Mouse (Mus musculus) CH12.LX (cell line): ENCODE measurements around the gene Agtrap. TPM values are rescaled to one million over a fixed set of nuclear protein-coding genes. Genes with fewer than 3 reads are reported as not detected.

ENCODE experiments used
- DNase-seq: peaks from one replicate; pipeline ENCODE4 v3.0.0-alpha.2; 2013; ENCODE audit errors: extremely low read depth
- H3K27ac ChIP-seq: 2 replicates; pipeline ENCODE4 v1.5.1; 2012; ENCODE audit warnings: low read depth, mild to moderate bottlenecking, control low read depth, moderate library complexity; ENCODE audit not compliant: insufficient read depth
- H3K27me3 ChIP-seq: replicated peaks from 2 replicates; pipeline ENCODE3; 2012; ENCODE audit warnings: inconsistent platforms
- H3K36me3 ChIP-seq, 2 experiments: replicated peaks in 1 of 2; 2 replicates each; pipeline versions ENCODE3 to v1.6.1; 2012; ENCODE audit warnings: inconsistent platforms in 1 of 2, low read length in 1 of 2, mild to moderate bottlenecking in 1 of 2, mixed read lengths in 1 of 2, moderate library complexity in 1 of 2; ENCODE audit not compliant: control insufficient read depth in 1 of 2, insufficient read depth in 1 of 2
- H3K4me1 ChIP-seq, 2 experiments: 2 replicates each; pipeline ENCODE4 v1.6.1; 2012; ENCODE audit warnings: inconsistent platforms in 1 of 2, moderate library complexity in 1 of 2; ENCODE audit not compliant: insufficient read depth in 2 of 2, control insufficient read depth in 1 of 2
- H3K4me2 ChIP-seq: 2 replicates; pipeline ENCODE4 v1.6.1; 2012; ENCODE audit warnings: low read depth, mild to moderate bottlenecking, control low read depth; ENCODE audit not compliant: poor library complexity, insufficient read depth, severe bottlenecking
- H3K4me3 ChIP-seq, 3 experiments: fragments of 150-350 bp in 1 of 3; sonication (generic) in 1 of 3; replicated peaks in 1 of 3; 2 replicates each; pipeline versions ENCODE3 to v1.5.1; 2011 to 2012; ENCODE audit warnings: low read depth in 2 of 3, low read length in 2 of 3, mild to moderate bottlenecking in 2 of 3, moderate library complexity in 2 of 3, control low read depth in 1 of 3, improper control_type of control experiment in 1 of 3, inconsistent platforms in 1 of 3, mixed read lengths in 1 of 3; ENCODE audit not compliant: poor library complexity in 1 of 3
- H3K79me2 ChIP-seq: replicated peaks from 2 replicates; pipeline ENCODE4 v1.6.1; 2012; ENCODE audit warnings: mild to moderate bottlenecking, moderate library complexity; ENCODE audit not compliant: control insufficient read depth, poor library complexity, insufficient read depth, severe bottlenecking; ENCODE audit errors: extremely low read depth
- H3K9ac ChIP-seq: 2 replicates; pipeline ENCODE4 v1.6.1; 2012; ENCODE audit warnings: low read depth, mild to moderate bottlenecking, control low read depth, moderate library complexity; ENCODE audit not compliant: insufficient read depth
- H3K9me3 ChIP-seq: replicated peaks from 2 replicates; pipeline ENCODE3; 2012; ENCODE audit warnings: low read length, inconsistent platforms, mixed read lengths
- BHLHE40 ChIP-seq: IDR thresholded peaks from 2 replicates; pipeline ENCODE4 v1.6.1; 2011; ENCODE audit warnings: mild to moderate bottlenecking, low read depth, low read length, improper control_type of control experiment
- CHD1 ChIP-seq: IDR thresholded peaks from 2 replicates; pipeline ENCODE4 v1.6.1; 2012; ENCODE audit warnings: low read depth, low read length, improper control_type of control experiment, inconsistent platforms
- CHD2 ChIP-seq: IDR thresholded peaks from 2 replicates; pipeline ENCODE4 v1.6.1; 2011; ENCODE audit warnings: low read length, improper control_type of control experiment
- CTCF ChIP-seq, 2 experiments: IDR thresholded peaks in 1 of 2; conservative IDR thresholded peaks in 1 of 2; 2 replicates each; pipeline ENCODE4 v1.5.1; 2011 to 2012; ENCODE audit warnings: low read depth in 2 of 2, low read length in 2 of 2, improper control_type of control experiment in 1 of 2, inconsistent platforms in 1 of 2, mild to moderate bottlenecking in 1 of 2, moderate library complexity in 1 of 2
- E2F4 ChIP-seq: IDR thresholded peaks from 2 replicates; pipeline ENCODE4 v1.6.1; 2011; ENCODE audit warnings: low read depth, low read length, improper control_type of control experiment; ENCODE audit not compliant: insufficient replicate concordance
- ELF1 ChIP-seq: IDR thresholded peaks from 2 replicates; pipeline ENCODE4 v1.6.1; 2014; ENCODE audit warnings: low read depth, mild to moderate bottlenecking, inconsistent platforms, low read length, improper control_type of control experiment
- EP300 ChIP-seq: IDR thresholded peaks from 2 replicates; pipeline ENCODE4 v1.6.1; 2011; ENCODE audit warnings: low read length, improper control_type of control experiment
- ETS1 ChIP-seq: conservative IDR thresholded peaks from 2 replicates; pipeline ENCODE4 v1.6.1; 2012; ENCODE audit warnings: low read depth, mild to moderate bottlenecking, inconsistent platforms, low read length, improper control_type of control experiment, moderate library complexity
- GABPA ChIP-seq: IDR thresholded peaks from 2 replicates; pipeline ENCODE4 v1.6.1; 2012; ENCODE audit warnings: low read depth, low read length, improper control_type of control experiment, inconsistent platforms; ENCODE audit not compliant: insufficient replicate concordance
- HCFC1 ChIP-seq: IDR thresholded peaks from 2 replicates; pipeline ENCODE4 v1.6.1; 2012; ENCODE audit warnings: low read depth, mild to moderate bottlenecking, inconsistent platforms, low read length, improper control_type of control experiment
- JUND ChIP-seq: conservative IDR thresholded peaks from 2 replicates; pipeline ENCODE4 v1.6.1; 2011; ENCODE audit warnings: low read depth, low read length, improper control_type of control experiment
- KAT2A ChIP-seq: IDR thresholded peaks from 2 replicates; pipeline ENCODE4 v1.6.1; 2012; ENCODE audit warnings: low read length, improper control_type of control experiment, inconsistent platforms; ENCODE audit not compliant: insufficient replicate concordance
- MAFK ChIP-seq: IDR thresholded peaks from 2 replicates; pipeline ENCODE4 v1.6.1; 2011; ENCODE audit warnings: low read length, improper control_type of control experiment; ENCODE audit not compliant: insufficient replicate concordance
- MAX ChIP-seq: IDR thresholded peaks from 2 replicates; pipeline ENCODE4 v1.6.1; 2011; ENCODE audit warnings: low read length, improper control_type of control experiment
- MAZ ChIP-seq: IDR thresholded peaks from 2 replicates; pipeline ENCODE4 v1.6.1; 2012; ENCODE audit warnings: low read depth, mild to moderate bottlenecking, inconsistent platforms, low read length, improper control_type of control experiment, moderate library complexity
- MXI1 ChIP-seq: IDR thresholded peaks from 2 replicates; pipeline ENCODE4 v1.6.1; 2011; ENCODE audit warnings: mild to moderate bottlenecking, low read depth, low read length, improper control_type of control experiment
- MYC ChIP-seq: IDR thresholded peaks from 2 replicates; pipeline ENCODE4 v1.6.1; 2011; ENCODE audit warnings: low read depth, mild to moderate bottlenecking, improper control_type of control experiment, low read length
- NELFE ChIP-seq: IDR thresholded peaks from 2 replicates; pipeline ENCODE4 v1.6.1; 2011; ENCODE audit warnings: low read depth, low read length, improper control_type of control experiment
- NRF1 ChIP-seq: IDR thresholded peaks from 2 replicates; pipeline ENCODE4 v1.6.1; 2014; ENCODE audit warnings: low read depth, mild to moderate bottlenecking, inconsistent platforms, low read length, improper control_type of control experiment, moderate library complexity
- PAX5 ChIP-seq: IDR thresholded peaks from 2 replicates; pipeline ENCODE4 v1.6.1; 2012; ENCODE audit warnings: low read length, inconsistent platforms, mixed read lengths
- POLR2A ChIP-seq: IDR thresholded peaks from 2 replicates; pipeline ENCODE4 v1.6.1; 2011; ENCODE audit warnings: low read depth, mild to moderate bottlenecking, improper control_type of control experiment, low read length
- POLR2AphosphoS2 ChIP-seq: IDR thresholded peaks from 2 replicates; pipeline ENCODE4 v1.6.1; 2011; ENCODE audit warnings: low read depth, low read length, improper control_type of control experiment
- RAD21 ChIP-seq: IDR thresholded peaks from 2 replicates; pipeline ENCODE4 v1.6.1; 2011; ENCODE audit warnings: low read depth, mild to moderate bottlenecking, low read length, improper control_type of control experiment, moderate library complexity
- RCOR1 ChIP-seq: conservative IDR thresholded peaks from 2 replicates; pipeline ENCODE4 v1.6.1; 2012; ENCODE audit warnings: low read depth, mild to moderate bottlenecking, inconsistent platforms, low read length, improper control_type of control experiment
- SIN3A ChIP-seq: IDR thresholded peaks from 2 replicates; pipeline ENCODE4 v1.6.1; 2012; ENCODE audit warnings: low read length, improper control_type of control experiment, inconsistent platforms
- SMC3 ChIP-seq: IDR thresholded peaks from 2 replicates; pipeline ENCODE4 v1.6.1; 2011; ENCODE audit warnings: low read depth, low read length, improper control_type of control experiment
- TBP ChIP-seq: conservative IDR thresholded peaks from 2 replicates; pipeline ENCODE4 v1.6.1; 2011; ENCODE audit warnings: low read depth, low read length, improper control_type of control experiment
- TCF12 ChIP-seq: IDR thresholded peaks from 2 replicates; pipeline ENCODE4 v1.6.1; 2014; ENCODE audit warnings: low read depth, mild to moderate bottlenecking, inconsistent platforms, low read length, improper control_type of control experiment
- USF1 ChIP-seq: IDR thresholded peaks from 2 replicates; pipeline ENCODE4 v1.6.1; 2014; ENCODE audit warnings: low read depth, mild to moderate bottlenecking, inconsistent platforms, low read length, improper control_type of control experiment
- USF2 ChIP-seq: conservative IDR thresholded peaks from 2 replicates; pipeline ENCODE4 v1.6.1; 2011; ENCODE audit warnings: low read depth, low read length, improper control_type of control experiment
- ZKSCAN1 ChIP-seq: IDR thresholded peaks from 2 replicates; pipeline ENCODE4 v1.6.1; 2012; ENCODE audit warnings: low read depth, inconsistent platforms, low read length, improper control_type of control experiment, borderline replicate concordance
- ZMIZ1 ChIP-seq: IDR thresholded peaks from 2 replicates; pipeline ENCODE4 v1.6.1; 2012; ENCODE audit warnings: low read depth, mild to moderate bottlenecking, inconsistent platforms, low read length, improper control_type of control experiment
- ZNF384 ChIP-seq: IDR thresholded peaks from 2 replicates; pipeline ENCODE4 v1.6.1; 2012; ENCODE audit warnings: low read depth, low read length, improper control_type of control experiment, inconsistent platforms
- dilution Hi-C: fragments of 300-500 bp; cut with MboI; formaldehyde crosslinking; loops from 2 replicates; pipeline ENCODE4 v1.14.3; 2020; ENCODE audit warnings: low sequenced_read_pairs; ENCODE audit not compliant: extremely low pct_unique_long_range_greater_than_20kb, extremely low pct_ligation_motif_present
- in situ Hi-C: fragments of 300-500 bp; cut with MboI; formaldehyde crosslinking; loops from 3 replicates; pipeline ENCODE4 v1.14.3; 2019; ENCODE audit warnings: low sequenced_read_pairs, low pct_ligation_motif_present, low pct_unique_long_range_greater_than_20kb, mixed read lengths
- polyA plus RNA-seq: library from polyadenylated mRNA; unstranded; fragments of >175 nt; gene quantifications from 2 replicates; pipeline ENCODE4 v1.2.1, GENCODE M21; 2012; ENCODE audit warnings: low read depth; ENCODE audit not compliant: insufficient read length
- total RNA-seq, 2 experiments: library from RNA; depleted of rRNA; stranded (reverse); fragments of 300-350 nt in 1 of 2; fragments of >200 nt in 1 of 2; gene quantifications; 2 replicates each; pipeline ENCODE4 v1.2.3; 2012 to 2014

Gene Agtrap
- total and polyA plus RNA-seq, 3 experiments: 4.1 to 6.2 (median 5.9) TPM

DNA sequence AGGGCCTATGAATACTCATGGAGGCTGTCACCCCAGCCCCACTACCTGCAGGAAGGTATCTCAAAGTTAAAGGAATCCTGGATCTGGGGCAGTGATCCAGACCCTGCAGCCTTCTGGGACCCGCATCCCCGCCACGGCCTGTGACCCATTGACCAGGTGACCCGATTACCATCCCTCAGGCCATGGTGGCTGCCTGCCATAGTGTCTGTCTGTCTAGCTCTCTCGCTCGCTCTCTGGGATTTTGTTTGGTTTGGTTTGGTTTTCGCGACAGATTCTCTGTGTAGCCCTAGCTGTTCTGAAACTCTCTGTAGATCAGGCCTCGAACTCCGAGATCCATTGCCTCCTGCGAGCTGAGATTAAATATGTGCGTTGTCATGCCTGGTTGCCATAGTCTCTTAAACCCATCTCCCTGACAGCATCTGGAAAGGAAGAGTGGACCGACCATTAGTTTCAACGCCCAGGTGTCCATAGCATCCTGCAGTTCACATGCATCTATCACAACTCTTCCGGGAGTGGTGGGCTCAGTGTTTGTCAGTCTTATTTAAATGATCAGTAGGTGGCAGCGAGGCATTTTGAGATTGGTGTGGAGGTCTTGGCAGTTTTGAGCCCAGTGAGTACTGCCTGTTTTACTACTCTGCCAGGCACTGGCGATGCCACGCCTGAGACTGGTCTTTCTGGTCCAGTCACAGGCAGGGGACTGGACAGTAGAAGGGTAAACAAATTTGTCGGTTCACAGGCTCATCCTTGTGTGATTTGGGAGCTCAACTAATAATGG lies 48.4 kb downstream of the Agtrap start (continued):
- TF ChIP-seq MAFK (no peak), SIN3A (0 out of 2 replicates have a peak, but pooled peaks have one; percentile 37), MXI1 (no peak), RCOR1 (no peak), ZMIZ1 (no peak; the same call in 1 of the 2 replicates), HCFC1 (no peak), CHD2 (no peak), TCF12 (no peak), MAX (0 out of 2 replicates have a peak, but pooled peaks have one; percentile 38)

DNA sequence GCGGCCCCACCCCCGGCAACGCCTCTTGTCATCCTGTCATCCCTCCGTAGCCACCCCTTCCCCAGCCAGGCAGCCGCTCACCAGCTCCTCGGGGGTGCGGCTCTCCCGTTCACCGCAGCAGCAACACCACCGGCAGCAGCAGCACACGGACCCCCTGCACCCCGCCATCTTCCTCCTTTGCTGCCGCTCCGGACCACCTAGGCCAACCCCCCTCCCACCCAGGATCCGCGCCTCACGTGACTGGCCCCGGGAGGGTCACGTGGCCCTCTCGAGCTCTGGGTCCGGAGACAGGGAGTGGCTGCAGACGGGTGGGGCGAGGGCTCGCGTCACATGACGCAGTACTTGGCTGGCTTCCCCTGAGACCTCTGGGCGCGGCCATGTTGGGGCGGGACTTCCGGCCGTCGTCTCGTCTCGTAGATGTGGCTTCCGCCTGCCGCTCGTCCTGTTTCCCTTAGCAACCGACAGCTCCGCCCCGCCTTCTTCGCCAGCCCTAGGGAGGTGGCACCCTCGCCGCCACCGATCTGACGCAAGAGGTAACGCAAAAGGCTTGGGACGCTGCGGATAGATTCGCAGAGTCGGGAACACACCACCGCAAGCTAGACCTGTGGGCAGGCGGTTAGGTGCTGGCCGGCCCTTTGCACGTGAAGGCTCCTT lies 49.1 kb downstream of the Agtrap start, which contains the start of the genes Clcn6 and Mthfr:
Gene Clcn6, minus strand, starts transcription at position 222 of the 654 bp plus-strand sequence.
Gene Mthfr, plus strand, starts transcription at position 478 of the 654 bp plus-strand sequence.
- Histone ChIP-seq H3K4me2 (peak within 1 kb of the TSS; percentile 62), H3K9ac (peak within 1 kb of the TSS; percentile 90), H3K36me3 (peaks cover 21 to 40% of the 10 kb centered on the region in 2 experiments), H3K4me3 (peak within 1 kb of the TSS; percentile 84 to 90 (median 87)), H3K4me1 (peaks cover 12 to 56% of the 10 kb centered on the region in 2 experiments), H3K27ac (peak within 1 kb of the TSS; percentile 87), H3K27me3 (no peaks in the 10 kb centered on the region), H3K9me3 (no peaks in the 10 kb centered on the region), H3K79me2 (0 out of 2 replicates have a peak, but pooled peaks cover 6% of the 10 kb centered on the region)
- TF ChIP-seq POLR2A (peak; percentile 75), PAX5 (no peak), CHD1 (no peak), USF2 (peak; percentile 99), HCFC1 (peak; percentile 86), MXI1 (peak; percentile 93), ZMIZ1 (0 out of 2 replicates have a peak, but pooled peaks have one; percentile 53), CTCF (conservative IDR thresholded peaks at IDR 0.05 in 1 of 2, IDR thresholded peaks at IDR 0.05 in 1 of 2; ENCODE audit: low read depth in 2 of 2, low read length in 2 of 2) (no peak), GABPA (no peak), ETS1 (peak; percentile 27; the same call in 1 of the 2 replicates), RCOR1 (no peak), POLR2AphosphoS2 (peak; percentile 64; the same call in 1 of the 2 replicates), BHLHE40 (peak; percentile 99), SIN3A (no peak; the same call in 1 of the 2 replicates), MAZ (peak; percentile 84), ZNF384 (no peak), SMC3 (no peak), JUND (no peak), MAFK (no peak), RAD21 (no peak), NELFE (peak; percentile 74), MYC (no peak), KAT2A (peak; percentile 72; the same call in 1 of the 2 replicates), E2F4 (no peak), EP300 (no peak), USF1 (peak; percentile 99), TBP (no peak), ELF1 (peak; percentile 87), NRF1 (peak; percentile 60), MAX (peak; percentile 98), ZKSCAN1 (no peak)
- in situ Hi-C loops (no loop called here), dilution Hi-C loops (no loop called here)
- peak; percentile 98 for DNase-seq
